Mouse (Mus musculus) ovary, postnatal 14 days (tissue): ENCODE data around the gene Gm10306.

ENCODE experiments used
- DNase-seq: peaks from one replicate; pipeline ENCODE4 v3.0.0; 2022; ENCODE audit warnings: low spot score

Gm10306 gene

DNA sequence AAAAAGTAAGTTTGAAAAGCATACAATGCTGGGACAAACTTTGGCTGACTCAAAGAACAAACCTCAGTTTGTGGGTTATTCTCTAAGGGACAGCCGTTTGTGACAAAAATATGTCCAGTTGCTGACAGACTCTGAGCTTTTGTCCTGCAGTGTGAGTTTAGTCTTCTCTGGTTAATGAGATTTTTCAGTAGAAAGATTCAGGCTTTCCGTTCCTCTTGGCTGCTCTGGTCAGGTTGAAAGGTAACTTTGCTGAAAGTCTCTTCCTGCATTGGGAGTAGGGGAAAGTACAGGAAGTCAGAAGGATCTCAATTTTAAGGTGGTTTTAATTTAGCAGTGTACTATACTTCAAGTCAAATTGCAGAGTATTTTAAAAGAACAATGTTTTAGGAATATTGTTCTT lies 49.2 kb downstream of the Gm10306 start:
- no peak for DNase-seq
